Mouse (Mus musculus) liver, embryonic 13.5 days (tissue): ENCODE measurements around the gene Hip1. TPM values are rescaled to one million over a fixed set of nuclear protein-coding genes. Genes with fewer than 3 reads are reported as not detected.

Experiments used
- ATAC-seq: fragments of 200-750 bp; cut with Nextera tagmentation; 2 replicates; pipeline ENCODE4 v1.8.0; 2017; ENCODE audit warnings: low read depth, mild to moderate bottlenecking, moderate number of reproducible peaks, moderate library complexity
- DNase-seq: peaks from one replicate; pipeline ENCODE4 v3.0.0; 2022
- H3K27ac ChIP-seq: fragments of 300-500 bp; sonication (generic); 2 replicates; pipeline ENCODE4 v1.5.1; 2015; ENCODE audit warnings: moderate library complexity, mild to moderate bottlenecking, inconsistent platforms
- H3K27me3 ChIP-seq: fragments of 300-500 bp; sonication (generic); 2 replicates; pipeline ENCODE4 v1.6.1; 2015; ENCODE audit warnings: mild to moderate bottlenecking, inconsistent platforms
- H3K36me3 ChIP-seq: fragments of 300-500 bp; sonication (generic); 2 replicates; pipeline ENCODE4 v1.6.1; 2015; ENCODE audit warnings: mild to moderate bottlenecking, inconsistent platforms
- H3K4me1 ChIP-seq: fragments of 300-500 bp; sonication (generic); replicated peaks from 2 replicates; pipeline ENCODE4 v1.6.1; 2015; ENCODE audit warnings: inconsistent platforms
- H3K4me2 ChIP-seq: fragments of 300-500 bp; sonication (generic); 2 replicates; pipeline ENCODE4 v1.6.1; 2015; ENCODE audit warnings: inconsistent platforms, mild to moderate bottlenecking, moderate library complexity
- H3K4me3 ChIP-seq: fragments of 300-500 bp; sonication (generic); replicated peaks from 2 replicates; pipeline ENCODE4 v1.5.1; 2015; ENCODE audit warnings: mild to moderate bottlenecking, inconsistent platforms
- H3K9ac ChIP-seq: fragments of 300-500 bp; sonication (generic); 2 replicates; pipeline ENCODE4 v1.6.1; 2015; ENCODE audit warnings: mild to moderate bottlenecking, inconsistent platforms
- H3K9me3 ChIP-seq: fragments of 300-500 bp; sonication (generic); replicated peaks from 2 replicates; pipeline ENCODE4 v1.6.1; 2016; ENCODE audit warnings: inconsistent platforms
- WGBS: fragments of 180-500 bp; shearing (Covaris S2); methylation state at CpG from one replicate; pipeline ENCODE4 v1.1.7; 2015; ENCODE audit not compliant: insufficient replicate concordance; 5-methylcytosine and 5-hydroxymethylcytosine counted together
- polyA plus RNA-seq: library from polyadenylated mRNA; unstranded; fragments of >200 nt; fragmentation: Nextera tagmentation; extraction: Ambion mirVana; gene quantifications from 2 replicates; pipeline ENCODE4 v1.2.1, GENCODE M21; 2015

The Hip1 gene
- polyA plus RNA-seq, 1 experiment from 2014 or later: 3.4 TPM

GRCm38 (mm10) chr5:135505442-135505841, 39.5 kb downstream of the Hip1 start:
- no peaks in the 10 kb centered on the region for H3K4me1 ChIP-seq
- DNase-seq: no peak
- no peak overlapping the region for H3K4me2 ChIP-seq
- no peaks in the 10 kb centered on the region for H3K9me3 ChIP-seq
- no peak overlapping the region for H3K4me3 ChIP-seq
- 53% methylated on average over 5 of the region's 5 CpGs for WGBS
- no peaks in the 10 kb centered on the region for H3K36me3 ChIP-seq
- no peak overlapping the region for H3K27ac ChIP-seq
- H3K27me3 ChIP-seq: no peaks in the 10 kb centered on the region
- no peak overlapping the region for H3K9ac ChIP-seq
- ATAC-seq: no peak

- Histone ChIP-seq H3K9me3 (no peaks in the 10 kb centered on the region), H3K4me3 (no peak overlapping the region), H3K9ac (no peak overlapping the region), H3K36me3 (no peaks in the 10 kb centered on the region), H3K4me2 (no peak overlapping the region), H3K27ac (no peak overlapping the region), H3K4me1 (no peaks in the 10 kb centered on the region), H3K27me3 (no peaks in the 10 kb centered on the region)
- no peak for ATAC-seq
- no peak for DNase-seq
- 76% methylated on average over 7 of the region's 7 CpGs for WGBS
Observed at GRCm38 (mm10) chr5:135502931-135503330, 42.0 kb downstream of the Hip1 start.

- H3K9me3 ChIP-seq: no peaks in the 10 kb centered on the region
- H3K4me1 ChIP-seq: no peaks in the 10 kb centered on the region
- H3K4me2 ChIP-seq: no peak overlapping the region
- WGBS: 75% methylated on average over 8 of the region's 8 CpGs
- no peaks in the 10 kb centered on the region for H3K36me3 ChIP-seq
- no peak overlapping the region for H3K27ac ChIP-seq
- ATAC-seq (no peak), DNase-seq (no peak)
- no peak overlapping the region for H3K4me3 ChIP-seq
- H3K9ac ChIP-seq: no peak overlapping the region
- H3K27me3 ChIP-seq: no peaks in the 10 kb centered on the region
Observed at GRCm38 (mm10) chr5:135502027-135502426, 42.9 kb downstream of the Hip1 start.

- Histone ChIP-seq H3K9ac (no peak overlapping the region), H3K27ac (no peak overlapping the region), H3K9me3 (no peaks in the 10 kb centered on the region), H3K4me3 (no peak overlapping the region), H3K4me2 (no peak overlapping the region), H3K4me1 (no peaks in the 10 kb centered on the region), H3K27me3 (no peaks in the 10 kb centered on the region), H3K36me3 (no peaks in the 10 kb centered on the region)
- DNase-seq (no peak), ATAC-seq (no peak)
- 61% methylated on average over 3 of the region's 3 CpGs for WGBS
Observed at GRCm38 (mm10) chr5:135498914-135499313, 46.0 kb downstream of the Hip1 start.

GRCm38 (mm10) chr5:135497347-135497955, 47.5 kb downstream of the Hip1 start:
- WGBS: 67% methylated on average over 6 of the region's 6 CpGs
- no peak for ATAC-seq
- H3K4me1 ChIP-seq: no peaks in the 10 kb centered on the region
- H3K9me3 ChIP-seq: no peaks in the 10 kb centered on the region
- no peak overlapping the region for H3K4me3 ChIP-seq
- no peak overlapping the region for H3K27ac ChIP-seq
- H3K27me3 ChIP-seq: no peaks in the 10 kb centered on the region
- H3K36me3 ChIP-seq: no peaks in the 10 kb centered on the region
- no peak overlapping the region for H3K4me2 ChIP-seq
- no peak overlapping the region for H3K9ac ChIP-seq
- DNase-seq: no peak

- no peak overlapping the region for H3K4me2 ChIP-seq
- DNase-seq: no peak
- no peak overlapping the region for H3K4me3 ChIP-seq
- no peaks in the 10 kb centered on the region for H3K27me3 ChIP-seq
- H3K9me3 ChIP-seq: no peaks in the 10 kb centered on the region
- WGBS: 57% methylated on average over 2 of the region's 2 CpGs
- no peaks in the 10 kb centered on the region for H3K36me3 ChIP-seq
- no peaks in the 10 kb centered on the region for H3K4me1 ChIP-seq
- no peak for ATAC-seq
- H3K27ac ChIP-seq: no peak overlapping the region
- H3K9ac ChIP-seq: no peak overlapping the region
Observed at GRCm38 (mm10) chr5:135496489-135496888, 48.4 kb downstream of the Hip1 start.

GRCm38 (mm10) chr5:135495471-135495870, 49.4 kb downstream of the Hip1 start:
- no peaks in the 10 kb centered on the region for H3K9me3 ChIP-seq
- H3K4me3 ChIP-seq: no peak overlapping the region
- H3K27ac ChIP-seq: no peak overlapping the region
- no peak overlapping the region for H3K4me2 ChIP-seq
- peaks cover 4% of the 10 kb centered on the region for H3K27me3 ChIP-seq
- H3K4me1 ChIP-seq: no peaks in the 10 kb centered on the region
- H3K9ac ChIP-seq: no peak overlapping the region
- no peaks in the 10 kb centered on the region for H3K36me3 ChIP-seq
- no peak for DNase-seq
- WGBS: 84% methylated on average over 8 of the region's 8 CpGs
- ATAC-seq: no peak

- Histone ChIP-seq H3K27me3 (peaks cover 16% of the 10 kb centered on the region), H3K9ac (no peak overlapping the region), H3K4me1 (0 out of 2 replicates have a peak, but pooled peaks cover 2% of the 10 kb centered on the region), H3K36me3 (no peaks in the 10 kb centered on the region), H3K27ac (no peak overlapping the region), H3K4me3 (no peak overlapping the region), H3K9me3 (no peaks in the 10 kb centered on the region), H3K4me2 (no peak overlapping the region)
- 61% methylated on average over 13 of the region's 13 CpGs for WGBS
- ATAC-seq (no peak), DNase-seq (no peak)
Observed at GRCm38 (mm10) chr5:135494183-135494910, 50.6 kb downstream of the Hip1 start.

GRCm38 (mm10) chr5:135493095-135493494, 51.8 kb downstream of the Hip1 start:
- Histone ChIP-seq H3K9ac (no peak overlapping the region), H3K27ac (no peak overlapping the region), H3K4me3 (no peak overlapping the region), H3K4me1 (0 out of 2 replicates have a peak, but pooled peaks cover 3% of the 10 kb centered on the region), H3K9me3 (no peaks in the 10 kb centered on the region), H3K4me2 (no peak overlapping the region), H3K36me3 (no peaks in the 10 kb centered on the region), H3K27me3 (peaks cover 28% of the 10 kb centered on the region)
- ATAC-seq: no peak
- DNase-seq: no peak
- WGBS: 55% methylated on average over 3 of the region's 3 CpGs

GRCm38 (mm10) chr5:135492126-135492525, 52.8 kb downstream of the Hip1 start:
- Histone ChIP-seq H3K27me3 (peaks cover 38% of the 10 kb centered on the region), H3K4me2 (no peak overlapping the region), H3K9ac (no peak overlapping the region), H3K36me3 (no peaks in the 10 kb centered on the region), H3K9me3 (no peaks in the 10 kb centered on the region), H3K4me3 (no peak overlapping the region), H3K27ac (no peak overlapping the region), H3K4me1 (0 out of 2 replicates have a peak, but pooled peaks cover 5% of the 10 kb centered on the region)
- no peak for DNase-seq
- ATAC-seq: no peak
- 55% methylated on average over 2 of the region's 2 CpGs for WGBS

DNA sequence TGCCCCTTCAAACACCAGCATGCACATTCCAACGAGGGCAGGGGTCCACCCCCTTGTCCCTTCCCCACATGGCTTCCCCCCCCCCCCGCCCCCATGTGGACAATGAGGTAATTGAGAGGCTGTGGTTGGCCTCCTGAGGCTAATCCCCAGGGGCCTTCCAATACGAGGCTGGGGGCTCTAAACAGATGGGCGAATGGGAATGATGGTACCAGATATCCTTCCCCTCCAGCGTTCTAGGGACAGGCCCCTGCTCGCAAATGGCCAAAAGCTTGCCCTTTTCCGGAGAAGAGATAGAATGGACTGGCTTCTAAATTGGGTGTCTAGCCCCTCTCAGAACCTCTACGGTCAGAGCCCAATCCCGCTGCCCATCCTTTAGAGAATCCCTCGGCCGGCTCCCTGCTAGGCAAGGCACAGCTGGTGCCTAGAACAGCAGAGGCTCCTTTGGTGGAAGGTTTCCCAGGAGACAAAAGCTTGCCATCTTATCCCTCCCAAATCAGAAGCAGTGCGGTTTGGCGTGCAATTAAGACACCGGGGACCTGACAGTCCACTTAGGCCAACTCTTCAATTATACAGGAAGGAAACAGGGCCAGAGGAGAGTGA, 55.1 kb downstream of the Hip1 start:
- Histone ChIP-seq H3K4me3 (peak overlapping the region; percentile 56), H3K4me1 (0 out of 2 replicates have a peak, but pooled peaks cover 8% of the 10 kb centered on the region), H3K4me2 (peak overlapping the region; percentile 64), H3K9me3 (no peaks in the 10 kb centered on the region), H3K27me3 (peaks cover 39% of the 10 kb centered on the region), H3K9ac (no peak overlapping the region), H3K27ac (no peak overlapping the region), H3K36me3 (no peaks in the 10 kb centered on the region)
- 19% methylated on average over 14 of the region's 14 CpGs for WGBS
- ATAC-seq: 0 out of 2 replicates have a peak, but pooled peaks have one; percentile 5
- DNase-seq: no peak
